Mouse (Mus musculus) forebrain, embryonic 12.5 days (tissue): ENCODE measurements around the gene Olfr1018. TPM values are rescaled to one million over a fixed set of nuclear protein-coding genes. Genes with fewer than 3 reads are reported as not detected.

ENCODE experiments used
- ATAC-seq: fragments of 200-750 bp; cut with Nextera tagmentation; 2 replicates; pipeline ENCODE4 v1.8.0; 2017; ENCODE audit warnings: moderate TSS enrichment; ENCODE audit not compliant: low FRiP score
- H3K27ac ChIP-seq: fragments of 300-500 bp; sonication (generic); 2 replicates; pipeline ENCODE4 v1.5.1; 2016; ENCODE audit warnings: mild to moderate bottlenecking
- H3K27me3 ChIP-seq: fragments of 300-500 bp; sonication (generic); 2 replicates; pipeline ENCODE4 v1.6.1; 2016; ENCODE audit warnings: mild to moderate bottlenecking
- H3K36me3 ChIP-seq: fragments of 300-500 bp; sonication (generic); replicated peaks from 2 replicates; pipeline ENCODE4 v1.6.1; 2016; ENCODE audit warnings: mild to moderate bottlenecking
- H3K4me1 ChIP-seq: fragments of 300-500 bp; sonication (generic); 2 replicates; pipeline ENCODE4 v1.6.1; 2016
- H3K4me2 ChIP-seq: fragments of 300-500 bp; sonication (generic); 2 replicates; pipeline ENCODE4 v1.6.1; 2016; ENCODE audit warnings: mild to moderate bottlenecking, moderate library complexity
- H3K4me3 ChIP-seq: fragments of 300-500 bp; sonication (generic); replicated peaks from 2 replicates; pipeline ENCODE4 v1.5.1; 2016; ENCODE audit warnings: mild to moderate bottlenecking
- H3K9ac ChIP-seq: fragments of 300-500 bp; sonication (generic); 2 replicates; pipeline ENCODE4 v1.6.1; 2016; ENCODE audit warnings: mild to moderate bottlenecking
- H3K9me3 ChIP-seq: fragments of 300-500 bp; sonication (generic); 2 replicates; pipeline ENCODE4 v1.6.1; 2016
- WGBS: fragments of 180-500 bp; shearing (Covaris S2); methylation state at CpG from one replicate; pipeline ENCODE4 v1.1.7; 2016; 5-methylcytosine and 5-hydroxymethylcytosine counted together
- polyA plus RNA-seq: library from polyadenylated mRNA; unstranded; fragments of >200 nt; fragmentation: Nextera tagmentation; extraction: Ambion mirVana; gene quantifications from 2 replicates; pipeline ENCODE4 v1.2.1, GENCODE M21; 2016

Gene Olfr1018
- not detected in 2 replicates for polyA plus RNA-seq

DNA sequence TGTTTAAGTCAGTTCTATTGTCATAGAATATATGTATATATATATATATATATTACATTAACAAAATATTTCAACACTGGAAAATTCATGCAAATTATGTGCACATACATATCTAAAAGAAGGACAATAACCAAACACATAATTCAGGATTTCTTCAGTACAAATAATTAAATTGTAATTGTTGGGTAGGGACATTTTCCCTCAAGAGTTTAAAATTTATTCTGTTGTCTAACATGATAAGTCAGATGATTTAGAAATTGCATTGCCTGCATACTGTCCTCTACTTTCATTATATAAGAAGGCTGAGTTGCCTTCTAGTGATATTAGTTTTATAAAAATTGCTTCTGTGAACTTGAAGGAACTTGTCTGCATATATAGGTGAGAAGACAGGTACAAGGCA, at the start of gene Olfr1018:
Gene Olfr1018, plus strand, starts transcription at position 301 of the 400 bp plus-strand sequence.
- Histone ChIP-seq H3K9ac (no peak within 1 kb of the TSS), H3K36me3 (no peaks in the 10 kb centered on the region), H3K4me3 (no peak within 1 kb of the TSS), H3K9me3 (no peaks in the 10 kb centered on the region), H3K27me3 (no peaks in the 10 kb centered on the region), H3K4me2 (no peak within 1 kb of the TSS), H3K27ac (no peak within 1 kb of the TSS), H3K4me1 (no peaks in the 10 kb centered on the region)
- ATAC-seq, result no peak

DNA sequence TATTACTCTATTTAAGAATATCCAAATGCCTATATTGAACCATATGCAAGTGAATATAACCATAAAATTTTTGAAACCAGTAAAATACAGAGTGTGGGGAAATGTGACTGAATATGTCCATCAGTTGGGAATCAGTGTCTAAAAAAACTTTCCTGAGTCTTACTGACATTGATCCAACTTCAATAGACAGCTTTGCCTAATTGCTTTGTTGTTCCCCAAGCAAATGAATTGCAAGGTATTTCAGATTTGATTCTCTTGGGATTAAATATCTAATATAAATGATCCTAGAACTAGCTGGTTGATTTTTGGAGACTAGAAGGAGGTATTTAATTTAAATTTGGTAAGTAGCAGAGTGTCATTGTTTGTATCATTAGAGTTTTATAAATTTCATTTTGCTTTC, 45.9 kb upstream of the Olfr1018 start, which contains the start of gene Olfr1014:
Gene Olfr1014, plus strand, starts transcription at position 301 of the 400 bp plus-strand sequence.
- no peaks in the 10 kb centered on the region for H3K36me3 ChIP-seq
- no peak within 1 kb of the TSS for H3K9ac ChIP-seq
- H3K4me2 ChIP-seq, result no peak within 1 kb of the TSS
- H3K9me3 ChIP-seq, result no peaks in the 10 kb centered on the region
- H3K27me3 ChIP-seq, result no peaks in the 10 kb centered on the region
- ATAC-seq, result no peak
- no peaks in the 10 kb centered on the region for H3K4me1 ChIP-seq
- H3K27ac ChIP-seq, result no peak within 1 kb of the TSS
- H3K4me3 ChIP-seq, result no peak within 1 kb of the TSS

DNA sequence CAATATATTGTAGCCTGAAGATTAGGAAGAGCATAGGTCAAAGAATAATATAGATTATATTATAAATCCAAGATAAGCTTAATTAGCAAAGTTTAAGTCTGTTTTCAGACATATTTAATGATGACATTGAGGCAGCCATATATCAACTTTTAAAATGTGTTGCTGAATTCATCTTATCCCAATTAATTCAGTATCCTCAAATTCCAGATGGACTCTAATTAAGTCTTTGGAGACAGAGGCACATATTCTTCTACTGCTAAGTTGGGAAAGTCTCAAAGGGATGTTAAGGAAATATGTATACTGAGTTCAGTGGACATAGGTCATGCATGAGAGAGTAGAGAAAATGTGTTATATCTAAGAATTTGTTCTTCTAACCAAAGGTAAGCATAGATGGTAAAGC, 36.6 kb upstream of the Olfr1018 start, which contains the start of gene Olfr1015:
Gene Olfr1015, plus strand, starts transcription at position 301 of the 400 bp plus-strand sequence.
- Histone ChIP-seq H3K36me3 (no peaks in the 10 kb centered on the region), H3K4me1 (no peaks in the 10 kb centered on the region), H3K9me3 (no peaks in the 10 kb centered on the region), H3K27me3 (no peaks in the 10 kb centered on the region), H3K9ac (no peak within 1 kb of the TSS), H3K4me3 (no peak within 1 kb of the TSS), H3K4me2 (no peak within 1 kb of the TSS), H3K27ac (no peak within 1 kb of the TSS)
- no peak for ATAC-seq

DNA sequence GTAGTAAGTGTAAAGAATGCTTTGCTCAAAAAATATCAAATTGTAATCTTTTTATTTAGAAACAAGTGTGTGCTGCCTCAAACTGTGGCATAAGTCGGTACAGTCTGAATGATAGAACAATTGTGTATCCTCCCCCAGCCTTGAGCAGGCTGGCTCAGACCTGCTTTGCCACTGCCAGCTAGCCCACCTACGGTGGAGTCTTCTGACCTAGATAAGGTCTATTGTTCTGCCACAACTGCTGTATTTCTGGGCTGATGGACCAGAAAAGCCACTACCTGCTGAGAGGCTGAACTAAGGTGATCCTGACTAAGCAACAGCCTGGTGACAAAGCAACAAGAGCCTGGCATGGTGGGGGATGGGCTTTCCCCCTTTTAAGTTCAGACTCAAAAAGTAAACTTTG, 25.9 kb upstream of the Olfr1018 start:
- Histone ChIP-seq H3K4me1 (no peaks in the 10 kb centered on the region), H3K4me2 (no peak overlapping the region), H3K27ac (no peak overlapping the region), H3K4me3 (no peak overlapping the region), H3K9ac (no peak overlapping the region), H3K27me3 (no peaks in the 10 kb centered on the region), H3K36me3 (no peaks in the 10 kb centered on the region), H3K9me3 (no peaks in the 10 kb centered on the region)
- ATAC-seq, result no peak
- 17% methylated on average over 2 of the region's 2 CpGs for WGBS

DNA sequence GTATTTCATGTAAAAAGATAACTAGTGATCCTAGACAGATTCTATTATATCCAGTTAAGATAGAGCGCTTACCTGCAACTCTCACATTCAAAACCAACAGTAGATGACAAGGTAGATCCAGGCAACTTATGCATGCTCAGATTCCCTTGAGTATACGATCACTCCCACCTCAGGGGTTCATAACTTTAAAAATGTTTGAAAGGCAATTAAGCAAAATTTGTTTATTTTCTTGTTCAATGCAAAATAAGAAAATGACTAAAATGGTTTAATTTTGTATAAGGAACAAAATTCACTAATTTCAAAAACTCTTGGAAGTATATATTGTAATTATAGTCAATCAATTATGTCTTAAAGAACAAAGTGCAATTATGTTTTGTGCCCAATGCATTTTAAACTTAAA, 15.8 kb upstream of the Olfr1018 start, which contains the start of gene Olfr1016:
Gene Olfr1016, minus strand, starts transcription at position 101 of the 400 bp plus-strand sequence.
- H3K4me3 ChIP-seq, result no peak within 1 kb of the TSS
- H3K27me3 ChIP-seq, result no peaks in the 10 kb centered on the region
- no peaks in the 10 kb centered on the region for H3K9me3 ChIP-seq
- no peak for ATAC-seq
- no peaks in the 10 kb centered on the region for H3K4me1 ChIP-seq
- H3K36me3 ChIP-seq, result no peaks in the 10 kb centered on the region
- H3K27ac ChIP-seq, result no peak within 1 kb of the TSS
- H3K9ac ChIP-seq, result no peak within 1 kb of the TSS
- no peak within 1 kb of the TSS for H3K4me2 ChIP-seq
- WGBS, result 89% methylated on average over 2 of the region's 2 CpGs

DNA sequence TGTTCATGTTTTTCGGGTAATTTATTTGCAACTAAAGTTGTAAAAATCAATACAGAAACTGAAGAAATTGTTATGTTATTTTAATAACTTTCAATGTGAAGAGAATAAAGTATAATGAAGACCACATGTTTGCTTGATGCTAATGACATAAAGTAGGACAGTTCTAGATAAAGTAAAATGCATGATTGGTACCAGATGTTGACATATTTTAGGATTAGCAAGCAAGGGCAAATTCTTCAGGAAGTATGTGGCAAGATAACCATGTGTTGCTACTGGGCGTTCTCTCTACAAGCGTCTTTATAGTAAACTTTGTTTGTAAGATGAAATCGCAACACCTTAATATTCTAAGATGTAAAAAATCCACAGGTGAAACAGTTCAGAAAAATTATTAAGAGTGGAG, 13.8 kb upstream of the Olfr1018 start:
- ATAC-seq, result no peak
- 90% methylated on average over 4 of the region's 4 CpGs for WGBS
- H3K27ac ChIP-seq, result no peak overlapping the region

DNA sequence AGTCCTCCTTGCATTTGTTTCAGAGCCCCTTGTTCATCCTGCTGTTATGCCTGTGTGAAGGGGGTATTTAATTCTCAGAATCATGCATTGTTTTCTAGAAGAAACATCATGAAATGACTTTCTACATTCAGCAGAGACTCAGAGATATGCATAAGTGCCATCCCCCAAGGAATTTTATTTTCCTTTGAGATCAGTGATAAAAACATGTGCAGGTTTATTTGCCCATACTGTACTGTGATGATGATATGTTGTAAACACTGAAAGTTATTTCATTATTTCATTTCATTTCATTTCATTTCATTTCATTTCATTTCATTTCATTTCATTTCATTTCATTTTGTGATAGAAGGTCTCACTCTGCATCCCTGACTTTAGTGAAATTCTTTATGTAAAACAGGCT, 27.1 kb downstream of the Olfr1018 start, which contains the start of gene Olfr1019:
Gene Olfr1019, minus strand, starts transcription at position 101 of the 400 bp plus-strand sequence.
- no peaks in the 10 kb centered on the region for H3K27me3 ChIP-seq

More for the DNA sequence above, 13.8 kb upstream of the Olfr1018 start:
- no peak overlapping the region for H3K4me3 ChIP-seq
- no peak overlapping the region for H3K4me2 ChIP-seq
- H3K27me3 ChIP-seq, result no peaks in the 10 kb centered on the region
- no peaks in the 10 kb centered on the region for H3K36me3 ChIP-seq
- no peak overlapping the region for H3K9ac ChIP-seq
- no peaks in the 10 kb centered on the region for H3K9me3 ChIP-seq
- no peaks in the 10 kb centered on the region for H3K4me1 ChIP-seq

DNA sequence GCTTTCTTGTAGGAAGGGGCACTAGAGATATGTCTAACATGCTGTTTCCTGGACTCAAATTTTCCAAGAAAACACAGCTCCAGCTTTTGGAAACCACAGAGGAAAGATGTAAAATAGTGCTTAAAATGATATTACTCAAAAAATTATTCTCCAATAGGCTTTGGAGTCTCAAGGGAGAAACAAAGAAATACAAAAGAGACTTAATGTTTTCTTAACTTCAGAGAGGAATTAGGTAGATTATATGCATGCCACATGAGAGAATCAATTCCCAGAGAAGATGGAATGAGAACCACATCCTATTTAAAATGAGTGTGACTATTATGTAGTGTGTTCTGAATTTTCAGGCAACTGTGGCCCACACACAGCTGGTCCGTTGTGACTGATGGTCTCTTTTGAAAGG, 28.5 kb downstream of the Olfr1018 start, which contains the start of gene Olfr1020:
Gene Olfr1020, plus strand, starts transcription at position 301 of the 400 bp plus-strand sequence.
- no peak within 1 kb of the TSS for H3K27ac ChIP-seq
- no peak for ATAC-seq
- 71% methylated on average over 1 of the region's 1 CpGs for WGBS

More for the DNA sequence above, 27.1 kb downstream of the Olfr1018 start, which contains the start of gene Olfr1019:
- Histone ChIP-seq H3K4me1 (no peaks in the 10 kb centered on the region), H3K9me3 (no peaks in the 10 kb centered on the region), H3K9ac (no peak within 1 kb of the TSS), H3K4me2 (no peak within 1 kb of the TSS), H3K4me3 (no peak within 1 kb of the TSS), H3K27ac (no peak within 1 kb of the TSS), H3K36me3 (no peaks in the 10 kb centered on the region)
- ATAC-seq, result no peak

DNA sequence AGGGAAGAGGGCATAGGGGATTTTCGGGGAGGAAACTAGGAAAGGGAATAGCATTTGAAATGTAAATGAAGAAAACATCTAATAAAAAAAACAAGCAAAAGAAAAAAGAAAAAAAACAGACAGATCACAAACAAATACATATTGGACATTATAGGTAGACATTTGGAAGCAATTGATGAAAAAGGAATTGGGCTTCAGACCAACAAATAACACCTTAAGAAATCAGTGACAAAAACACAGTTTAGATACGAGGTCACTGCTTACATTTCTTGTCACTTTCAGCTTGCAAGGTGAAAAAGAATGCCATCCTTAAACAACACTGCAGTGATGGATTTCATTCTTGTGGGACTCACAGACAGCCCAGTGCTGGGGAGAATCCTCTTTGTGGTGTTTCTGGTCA, 50.0 kb downstream of the Olfr1018 start, which contains the start of gene Olfr1022:
Gene Olfr1022, plus strand, starts transcription at position 301 of the 400 bp plus-strand sequence.
- ATAC-seq, result no peak
- H3K4me1 ChIP-seq, result no peaks in the 10 kb centered on the region
- no peaks in the 10 kb centered on the region for H3K36me3 ChIP-seq

More for the DNA sequence above, 28.5 kb downstream of the Olfr1018 start, which contains the start of gene Olfr1020:
- Histone ChIP-seq H3K27me3 (no peaks in the 10 kb centered on the region), H3K9ac (no peak within 1 kb of the TSS), H3K4me1 (no peaks in the 10 kb centered on the region), H3K4me2 (no peak within 1 kb of the TSS), H3K4me3 (no peak within 1 kb of the TSS), H3K36me3 (no peaks in the 10 kb centered on the region), H3K9me3 (no peaks in the 10 kb centered on the region)

More for the DNA sequence above, 50.0 kb downstream of the Olfr1018 start, which contains the start of gene Olfr1022:
- no peaks in the 10 kb centered on the region for H3K9me3 ChIP-seq
- H3K4me3 ChIP-seq, result no peak within 1 kb of the TSS
- no peak within 1 kb of the TSS for H3K27ac ChIP-seq
- no peak within 1 kb of the TSS for H3K4me2 ChIP-seq
- 80% methylated on average over 2 of the region's 2 CpGs for WGBS
- no peak within 1 kb of the TSS for H3K9ac ChIP-seq
- H3K27me3 ChIP-seq, result no peaks in the 10 kb centered on the region

Other genes with a start within 250 kb of the Olfr1018 start
- gene Olfr996, start 239.3 kb upstream of the Olfr1018 start, polyA plus RNA-seq, result not detected in 2 replicates
- not detected in 2 replicates for gene Olfr998, start 229.5 kb upstream of the Olfr1018 start, polyA plus RNA-seq
- not detected in 2 replicates for gene Olfr1000, start 206.6 kb upstream of the Olfr1018 start, polyA plus RNA-seq
- gene Olfr1002, start 167.8 kb upstream of the Olfr1018 start, polyA plus RNA-seq, result not detected in 2 replicates
- not detected in 2 replicates for gene Olfr154, start 154.0 kb upstream of the Olfr1018 start, polyA plus RNA-seq
- not detected in 2 replicates for gene Olfr1006, start 139.7 kb upstream of the Olfr1018 start, polyA plus RNA-seq
- not detected in 2 replicates for gene Olfr1008, start 129.0 kb upstream of the Olfr1018 start, polyA plus RNA-seq
- not detected in 2 replicates for gene Olfr1009, start 103.1 kb upstream of the Olfr1018 start, polyA plus RNA-seq
- not detected in 2 replicates for gene Olfr1012, start 55.7 kb upstream of the Olfr1018 start, polyA plus RNA-seq
- gene Olfr1013, start 51.4 kb upstream of the Olfr1018 start, polyA plus RNA-seq, result not detected in 2 replicates
- not detected in 2 replicates for gene Olfr1014, start 45.8 kb upstream of the Olfr1018 start, polyA plus RNA-seq
- gene Olfr1015, start 36.5 kb upstream of the Olfr1018 start, polyA plus RNA-seq, result not detected in 2 replicates
- not detected in 2 replicates for gene Olfr1016, start 15.9 kb upstream of the Olfr1018 start, polyA plus RNA-seq
- gene Olfr1019, start 27.0 kb downstream of the Olfr1018 start, polyA plus RNA-seq, result not detected in 2 replicates
- gene Olfr1020, start 28.6 kb downstream of the Olfr1018 start, polyA plus RNA-seq, result not detected in 2 replicates
- gene Olfr1022, start 50.1 kb downstream of the Olfr1018 start, polyA plus RNA-seq, result not detected in 2 replicates
- not detected in 2 replicates for gene Olfr1023, start 67.2 kb downstream of the Olfr1018 start, polyA plus RNA-seq
- not detected in 2 replicates for gene Olfr1024, start 86.6 kb downstream of the Olfr1018 start, polyA plus RNA-seq
- gene Olfr1025-ps1, start 96.7 kb downstream of the Olfr1018 start, polyA plus RNA-seq, result not detected in 2 replicates
- gene Olfr1026, start 103.1 kb downstream of the Olfr1018 start, polyA plus RNA-seq, result not detected in 2 replicates
- gene Olfr1028, start 132.0 kb downstream of the Olfr1018 start, polyA plus RNA-seq, result not detected in 2 replicates
- not detected in 2 replicates for gene Olfr1029, start 155.4 kb downstream of the Olfr1018 start, polyA plus RNA-seq
- gene Olfr1030, start 160.8 kb downstream of the Olfr1018 start, polyA plus RNA-seq, result not detected in 2 replicates
- gene Olfr1031, start 171.8 kb downstream of the Olfr1018 start, polyA plus RNA-seq, result not detected in 2 replicates
- not detected in 2 replicates for gene Olfr1032, start 187.1 kb downstream of the Olfr1018 start, polyA plus RNA-seq
- not detected in 2 replicates for gene Olfr1033, start 202.2 kb downstream of the Olfr1018 start, polyA plus RNA-seq
- not detected in 2 replicates for gene Olfr1034, start 227.4 kb downstream of the Olfr1018 start, polyA plus RNA-seq